Mouse (Mus musculus) testis, postnatal 14 days (tissue): ENCODE results near the gene Kcnq5.
"Not testable (repeated sequence)": the region's sequence is repeated elsewhere in the genome, so short reads cannot be mapped to it uniquely, and the experiment has no call there.

ENCODE experiments used
- DNase-seq: peaks from one replicate; pipeline ENCODE4 v3.0.0; 2021; ENCODE audit warnings: low spot score

Kcnq5 gene

GRCm38 (mm10) chr1:21838534-21838933, 123.2 kb downstream of the Kcnq5 start:
- no peak for DNase-seq

GRCm38 (mm10) chr1:21837387-21837786, 124.4 kb downstream of the Kcnq5 start:
- DNase-seq = no peak

GRCm38 (mm10) chr1:21836337-21836736, 125.4 kb downstream of the Kcnq5 start:
- DNase-seq = no peak

GRCm38 (mm10) chr1:21829909-21830455, 131.8 kb downstream of the Kcnq5 start:
- DNase-seq = no peak

- DNase-seq = no peak
Measured at GRCm38 (mm10) chr1:21820066-21820630, 141.6 kb downstream of the Kcnq5 start.

- DNase-seq = no peak
Measured at GRCm38 (mm10) chr1:21805064-21805463, 156.7 kb downstream of the Kcnq5 start.

GRCm38 (mm10) chr1:21804477-21804866, 157.3 kb downstream of the Kcnq5 start:
- DNase-seq = no peak

- no peak for DNase-seq
Measured at GRCm38 (mm10) chr1:21803751-21804476, 157.8 kb downstream of the Kcnq5 start.

- DNase-seq = no peak
Measured at GRCm38 (mm10) chr1:21780746-21781145, 181.0 kb downstream of the Kcnq5 start.

GRCm38 (mm10) chr1:21777560-21777959, 184.2 kb downstream of the Kcnq5 start:
- DNase-seq = no peak

GRCm38 (mm10) chr1:21773931-21774330, 187.8 kb downstream of the Kcnq5 start:
- no peak for DNase-seq

GRCm38 (mm10) chr1:21770494-21770893, 191.2 kb downstream of the Kcnq5 start:
- no peak for DNase-seq

- DNase-seq = no peak
Measured at GRCm38 (mm10) chr1:21749297-21749696, 212.4 kb downstream of the Kcnq5 start.

GRCm38 (mm10) chr1:21729131-21729530, 232.6 kb downstream of the Kcnq5 start:
- DNase-seq = no peak

GRCm38 (mm10) chr1:21723231-21723630, 238.5 kb downstream of the Kcnq5 start:
- not testable (repeated sequence) for DNase-seq

GRCm38 (mm10) chr1:21721246-21721645, 240.5 kb downstream of the Kcnq5 start:
- no peak for DNase-seq

GRCm38 (mm10) chr1:21714816-21715215, 246.9 kb downstream of the Kcnq5 start:
- DNase-seq = no peak

- DNase-seq = no peak
Measured at GRCm38 (mm10) chr1:21712711-21713110, 249.0 kb downstream of the Kcnq5 start.

- DNase-seq = no peak
Measured at GRCm38 (mm10) chr1:21690458-21690857, 271.3 kb downstream of the Kcnq5 start.

GRCm38 (mm10) chr1:21688918-21689317, 272.8 kb downstream of the Kcnq5 start:
- DNase-seq = no peak

- DNase-seq = no peak
Measured at GRCm38 (mm10) chr1:21684444-21684843, 277.3 kb downstream of the Kcnq5 start.

- no peak for DNase-seq
Measured at GRCm38 (mm10) chr1:21676805-21677204, 284.9 kb downstream of the Kcnq5 start.

- no peak for DNase-seq
Measured at GRCm38 (mm10) chr1:21660840-21661239, 300.9 kb downstream of the Kcnq5 start.

- DNase-seq = no peak
Measured at GRCm38 (mm10) chr1:21650820-21651219, 310.9 kb downstream of the Kcnq5 start.
